Mouse (Mus musculus) myocyte (in vitro differentiated cells): ENCODE measurements at regions not wholly inside any gene's neighbourhood (a gene's known extent, or its start where the extent isn't known, plus 50 kb on each side); places are given as distances from the start of the nearest gene placed in this dataset.

Experiments used
- CEBPB ChIP-seq: IDR thresholded peaks from 2 replicates; pipeline ENCODE4 v1.6.1; 2011; ENCODE audit warnings: mild to moderate bottlenecking, moderate library complexity; ENCODE audit not compliant: poor library complexity, insufficient read depth, severe bottlenecking
- POLR2A ChIP-seq: IDR thresholded peaks from one replicate; pipeline ENCODE4 v1.6.1; 2011; ENCODE audit warnings: low read depth, mild to moderate bottlenecking, control low read depth, moderate library complexity; ENCODE audit not compliant: insufficient read length
- USF1 ChIP-seq: IDR thresholded peaks from one replicate; pipeline ENCODE4 v1.6.1; 2011; ENCODE audit warnings: low read depth, mild to moderate bottlenecking, control low read depth, moderate library complexity

DNA sequence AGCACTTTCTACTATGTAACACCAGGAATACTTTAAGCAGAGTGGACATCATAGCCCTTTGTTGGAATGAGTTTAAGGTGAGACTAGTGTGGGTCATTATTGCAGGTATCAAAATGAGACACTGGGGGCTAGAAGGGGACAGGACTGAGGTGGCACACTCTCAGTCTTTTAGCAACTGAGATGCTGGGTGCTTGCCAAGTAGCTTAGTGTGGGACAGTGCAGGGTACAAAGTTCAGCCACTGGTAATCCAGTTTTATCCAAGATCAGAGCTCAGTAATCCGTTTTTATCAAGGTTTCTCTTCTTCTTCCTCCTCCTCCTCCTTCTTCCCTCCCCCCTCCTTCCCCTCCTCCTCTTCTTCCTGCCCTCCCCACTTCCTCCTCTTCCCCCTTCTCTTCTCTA lies 92.9 kb downstream of the Aldh8a1 start:
- TF ChIP-seq USF1, result no peak
- no peak for TF ChIP-seq POLR2A
- TF ChIP-seq CEBPB, result no peak
